Mouse (Mus musculus): Measurements from ENCODE around the gene Edaradd.

DNA sequence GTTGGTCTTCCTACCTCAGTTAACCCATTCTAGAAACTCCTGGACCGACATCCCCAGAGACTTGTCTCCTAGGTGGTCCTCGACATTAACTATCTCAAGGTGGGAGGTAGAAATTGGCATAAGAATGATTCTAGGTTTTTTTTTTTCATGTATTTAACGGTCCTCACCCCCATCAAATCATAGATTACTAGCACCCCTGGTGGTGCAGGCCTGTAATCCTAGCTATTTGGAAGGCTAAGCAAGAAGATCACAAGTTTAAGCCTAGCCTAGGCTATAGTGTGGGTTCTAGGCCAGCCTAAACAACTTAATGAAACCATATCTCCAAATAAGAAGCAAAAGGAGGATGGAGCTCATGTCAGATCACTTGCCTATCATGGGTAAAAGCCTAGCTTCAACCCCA, 38.8 kb upstream of the Edaradd start:
- TF ChIP-seq CTCF (IDR thresholded peaks at IDR 0.05; ENCODE audit: low read depth, low read length) (no peak), POLR2A (IDR thresholded peaks at IDR 0.05; ENCODE audit: insufficient read depth, low read length) (no peak), EP300 (IDR thresholded peaks at IDR 0.05; ENCODE audit: insufficient read depth, low read depth, low read length) (no peak)

All from ES-Bruce4 (cell line).